In genomic region chr7:25145896-25146295, GRCm38 (mm10) we compare ENCODE assay signal across 10 mouse cellular contexts. TPM values are rescaled to one million over a fixed set of nuclear protein-coding genes. Genes with fewer than 3 reads are reported as not detected.
DNase-seq lines count a peak whose midpoint lies in the region; ATAC-seq and TF ChIP-seq lines count a peak whose summit lies in the region.
"Had no signal": no experiment of that assay in that cellular context is flagged by ENCODE, and none has a peak within 500 bp of the region (broad histone marks: within the 10 kb centered on the region; RNA-seq: fewer than 3 reads in every experiment).

No protein-coding gene starts in this region.

- no peak overlapping the region for H3K4me3 ChIP-seq in kidney, postnatal 0 days (replicated peaks; ENCODE audit: low read depth, low read length)
- no peak overlapping the region for H3K4me3 ChIP-seq in limb, embryonic 11.5 days (ENCODE audit: low read depth, low read length)
- H3K4me3 ChIP-seq: embryonic facial prominence, embryonic 15.5 days; limb, embryonic 13.5 days had no signal

- no peak overlapping the region for H3K27ac ChIP-seq in kidney, postnatal 0 days
- no peak overlapping the region for H3K27ac ChIP-seq in limb, embryonic 11.5 days (replicated peaks; ENCODE audit: low read depth, low read length)
- H3K27ac ChIP-seq: embryonic facial prominence, embryonic 15.5 days; limb, embryonic 13.5 days had no signal

- 2% methylated on average over 10 of the region's 10 CpGs for WGBS in kidney, postnatal 0 days
- 6% methylated on average over 10 of the region's 10 CpGs for WGBS in limb, embryonic 11.5 days

- H3K4me1 ChIP-seq in kidney, postnatal 0 days (replicated peaks; ENCODE audit: insufficient read depth, low read length), result peaks cover 4% of the 10 kb centered on the region; the same call in 1 of the 2 replicates
- peaks cover 14% of the 10 kb centered on the region for H3K4me1 ChIP-seq in limb, embryonic 11.5 days (ENCODE audit: control insufficient read depth, insufficient read depth, low read length)

- no peak overlapping the region for H3K9ac ChIP-seq in kidney, postnatal 0 days (ENCODE audit: low read depth, low read length)
- H3K9ac ChIP-seq in limb, embryonic 11.5 days (ENCODE audit: low read length), result no peak overlapping the region
- H3K9ac ChIP-seq: embryonic facial prominence, embryonic 15.5 days; limb, embryonic 13.5 days had no signal

- H3K9me3 ChIP-seq in kidney, postnatal 0 days (replicated peaks; ENCODE audit: low read length), result no peaks in the 10 kb centered on the region
- H3K9me3 ChIP-seq in limb, embryonic 11.5 days (ENCODE audit: control insufficient read depth, low read length), result no peaks in the 10 kb centered on the region
- H3K9me3 ChIP-seq: embryonic facial prominence, embryonic 15.5 days; limb, embryonic 13.5 days had no signal

- H3K4me2 ChIP-seq in kidney, postnatal 0 days (ENCODE audit: low read length), result no peak overlapping the region
- no peak overlapping the region for H3K4me2 ChIP-seq in limb, embryonic 11.5 days (ENCODE audit: low read depth, severe bottlenecking)
- H3K4me2 ChIP-seq: embryonic facial prominence, embryonic 15.5 days; limb, embryonic 13.5 days had no signal

- DNase-seq in kidney, postnatal 0 days (ENCODE audit: low spot score), result peak; percentile 72
- DNase-seq in kidney, adult 9 months, result no peak
- peak; percentile 32 for DNase-seq in CD4-positive helper T cell, adult 2 months (ENCODE audit: low read depth, low spot score)
- peak; percentile 46 for DNase-seq in NIH3T3 (ENCODE audit: low read depth)
- peak; percentile 81 for DNase-seq in limb, embryonic 11.5 days (ENCODE audit: low spot score)
- DNase-seq in gastrocnemius, postnatal 25 days, result no peak
- DNase-seq: heart, postnatal 36 days had no signal

- no peak for TF ChIP-seq CTCF in kidney, postnatal 0 days (IDR thresholded peaks at IDR 0.05; ENCODE audit: low read depth)

- ATAC-seq in kidney, postnatal 0 days (replicated peaks; ENCODE audit: low FRiP score, low read depth), result no peak
- no peak for ATAC-seq in limb, embryonic 11.5 days (ENCODE audit: insufficient number of reproducible peaks, low FRiP score, low TSS enrichment, low read depth)
- no peak; the same call in 1 of the 2 replicates for ATAC-seq in monocyte, adult 5-6 weeks (replicated peaks; ENCODE audit: insufficient number of reproducible peaks, low FRiP score, low TSS enrichment, poor library complexity, severe bottlenecking)

- H3K27me3 ChIP-seq in kidney, postnatal 0 days (ENCODE audit: insufficient read depth, low read length), result no peaks in the 10 kb centered on the region
- H3K27me3 ChIP-seq in limb, embryonic 11.5 days (ENCODE audit: control insufficient read depth, insufficient read depth, low read length), result no peaks in the 10 kb centered on the region

- no peaks in the 10 kb centered on the region for H3K36me3 ChIP-seq in kidney, postnatal 0 days (ENCODE audit: insufficient read depth, low read length)
- no peaks in the 10 kb centered on the region for H3K36me3 ChIP-seq in limb, embryonic 11.5 days (ENCODE audit: control insufficient read depth, insufficient read depth, low read length)
- H3K36me3 ChIP-seq: embryonic facial prominence, embryonic 15.5 days; limb, embryonic 13.5 days had no signal

RNA-seq across cellular contexts. Expression of gene Pou2f2, which starts 33.6 kb away (rescaled TPM):
- 0.45 and 0.59 TPM in 2 replicates for polyA plus RNA-seq in kidney, postnatal 0 days (2015; fragmentation: Nextera tagmentation; extraction: Ambion mirVana)
- polyA plus RNA-seq in limb, embryonic 11.5 days (2014; fragmentation: Nextera tagmentation; extraction: Ambion mirVana), result 3.9 and 6.2 TPM in 2 replicates
- total RNA-seq in monocyte, adult 5-6 weeks (2017), result 35.8 to 70.4 TPM (median 38.0 TPM) in 3 replicates
- under 1 TPM; 0.08 to 0.21 TPM for total RNA-seq in gastrocnemius, postnatal 25 days (2021)

Comparison
In these comparisons a context has a peak if more than half of its experiments do, and no peak if none do; other contexts are left out.
1. DNase-seq: peak in kidney, postnatal 0 days (single experiment), CD4-positive helper T cell, adult 2 months (single experiment), NIH3T3 (single experiment) and limb, embryonic 11.5 days (single experiment); none in kidney, adult 9 months (single experiment) and gastrocnemius, postnatal 25 days (single experiment).
2. RNA of gene Pou2f2, which starts 33.6 kb away (total RNA-seq): 35.8 to 70.4 TPM in monocyte, adult 5-6 weeks; 0.08 to 0.21 TPM in gastrocnemius, postnatal 25 days; every median in the first group is over 10 times any median in the second.